Mouse (Mus musculus) forebrain, embryonic 14.5 days (tissue): ENCODE results near the gene Gap43. TPM values are rescaled to one million over a fixed set of nuclear protein-coding genes. Genes with fewer than 3 reads are reported as not detected.
A peak's percentile ranks its signal among the peaks of the same experiment; 100 is the strongest.

Experiments
- ATAC-seq: fragments of 200-750 bp; cut with Nextera tagmentation; 2 replicates; pipeline ENCODE4 v1.8.0; 2017; ENCODE audit warnings: mild to moderate bottlenecking, moderate library complexity
- DNase-seq: peaks from one replicate; pipeline ENCODE4 v3.0.0-alpha.2; 2015; ENCODE audit warnings: low spot score
- H3K27ac ChIP-seq: fragments of 300-500 bp; sonication (generic); 2 replicates; pipeline ENCODE4 v1.5.1; 2014; ENCODE audit warnings: low read depth, mild to moderate bottlenecking, control low read depth, low read length, moderate library complexity
- H3K27me3 ChIP-seq: fragments of 300-500 bp; sonication (generic); replicated peaks from 2 replicates; pipeline ENCODE4 v1.6.1; 2014; ENCODE audit warnings: low read length, control low read depth, mixed read lengths; ENCODE audit not compliant: control insufficient read depth, insufficient read depth
- H3K36me3 ChIP-seq: fragments of 300-500 bp; sonication (generic); 2 replicates; pipeline ENCODE4 v1.6.1; 2014; ENCODE audit warnings: low read length, control low read depth; ENCODE audit not compliant: control insufficient read depth, insufficient read depth
- H3K4me1 ChIP-seq: fragments of 300-500 bp; sonication (generic); 2 replicates; pipeline ENCODE4 v1.6.1; 2014; ENCODE audit warnings: antibody characterized with exemption, low read length, control low read depth; ENCODE audit not compliant: control insufficient read depth, insufficient read depth
- H3K4me2 ChIP-seq: fragments of 300-500 bp; sonication (generic); 2 replicates; pipeline ENCODE4 v1.6.1; 2014; ENCODE audit warnings: mild to moderate bottlenecking, control low read depth, low read length
- H3K4me3 ChIP-seq: fragments of 300-500 bp; sonication (generic); 2 replicates; pipeline ENCODE4 v1.5.1; 2014; ENCODE audit warnings: low read depth, low read length, control low read depth
- H3K9ac ChIP-seq: fragments of 300-500 bp; sonication (generic); 2 replicates; pipeline ENCODE4 v1.6.1; 2014; ENCODE audit warnings: mild to moderate bottlenecking, low read length, control low read depth, moderate library complexity
- H3K9me3 ChIP-seq: fragments of 300-500 bp; sonication (generic); replicated peaks from 2 replicates; pipeline ENCODE4 v1.6.1; 2016; ENCODE audit warnings: low read length, control low read depth, mixed read lengths; ENCODE audit not compliant: control insufficient read depth
- WGBS: fragments of 180-500 bp; shearing (Covaris S2); extraction: QIAGEN DNeasy Blood & Tissue Kit; methylation state at CpG from one replicate; pipeline ENCODE4 v1.1.7; 2014; 5-methylcytosine and 5-hydroxymethylcytosine counted together
- polyA plus RNA-seq: library from polyadenylated mRNA; unstranded; fragments of >200 nt; fragmentation: Nextera tagmentation; extraction: Ambion mirVana; gene quantifications from 2 replicates; pipeline ENCODE4 v1.2.1, GENCODE M21; 2014

Gap43 gene
- polyA plus RNA-seq, 1 experiment from 2014 or later: 829 TPM

DNA sequence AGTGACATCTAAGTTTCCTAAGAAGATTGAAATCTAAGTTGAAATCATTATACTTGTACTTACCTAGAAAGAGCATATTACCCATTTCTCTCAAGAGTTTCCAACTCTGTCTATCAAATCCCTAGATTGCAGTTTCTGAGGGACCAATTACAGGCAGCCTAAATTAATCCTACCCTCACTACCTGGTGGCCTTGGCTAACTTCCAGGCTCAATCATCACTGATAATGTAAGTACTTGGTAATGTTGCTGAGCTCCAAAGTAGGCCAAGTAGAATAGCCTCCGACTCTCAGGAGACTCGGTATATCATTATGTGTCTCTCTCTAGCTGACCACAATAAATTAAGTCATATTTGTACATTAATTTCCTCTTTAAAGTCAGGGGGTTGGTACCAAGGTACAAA is 62.7 kb downstream of the Gap43 start:
- no peak overlapping the region for H3K9ac ChIP-seq
- no peak for ATAC-seq
- H3K4me1 ChIP-seq: peaks cover 11% of the 10 kb centered on the region
- H3K9me3 ChIP-seq: no peaks in the 10 kb centered on the region
- no peak overlapping the region for H3K27ac ChIP-seq
- no peak overlapping the region for H3K4me3 ChIP-seq
- H3K36me3 ChIP-seq: no peaks in the 10 kb centered on the region
- 71% methylated on average over 2 of the region's 2 CpGs for WGBS
- H3K27me3 ChIP-seq: no peaks in the 10 kb centered on the region
- DNase-seq: no peak
- no peak overlapping the region for H3K4me2 ChIP-seq

DNA sequence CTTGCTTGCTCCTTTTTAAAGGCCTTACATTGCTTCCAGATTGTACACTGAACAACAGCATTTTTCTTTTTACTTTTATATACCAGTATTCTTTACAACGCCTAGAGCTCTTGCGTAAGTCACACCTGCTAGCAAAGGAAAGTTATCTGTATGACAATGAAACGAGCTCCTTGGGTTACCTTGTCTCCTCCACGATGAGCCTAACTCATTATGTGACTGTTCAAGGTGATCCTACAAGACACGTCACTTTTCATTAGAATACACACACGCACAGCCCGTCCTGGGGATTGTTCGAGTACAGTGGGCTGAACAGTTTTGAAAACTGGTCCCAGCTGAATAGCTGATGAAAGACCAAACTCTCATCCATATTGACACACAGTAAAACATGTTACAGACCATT is 63.2 kb downstream of the Gap43 start:
- Histone ChIP-seq H3K27me3 (no peaks in the 10 kb centered on the region), H3K36me3 (no peaks in the 10 kb centered on the region), H3K4me3 (no peak overlapping the region), H3K4me1 (peaks cover 11% of the 10 kb centered on the region), H3K9me3 (no peaks in the 10 kb centered on the region), H3K9ac (no peak overlapping the region), H3K4me2 (no peak overlapping the region), H3K27ac (no peak overlapping the region)
- 68% methylated on average over 8 of the region's 8 CpGs for WGBS
- ATAC-seq: no peak
- DNase-seq: no peak

- 19% methylated on average over 15 of the region's 15 CpGs for WGBS
- H3K9me3 ChIP-seq: no peaks in the 10 kb centered on the region
- peaks cover 11% of the 10 kb centered on the region for H3K4me1 ChIP-seq
- H3K36me3 ChIP-seq: no peaks in the 10 kb centered on the region
- H3K27me3 ChIP-seq: no peaks in the 10 kb centered on the region
- 0 out of 2 replicates have a peak overlapping the region, but pooled peaks have one; percentile 3 for H3K4me3 ChIP-seq
- peak overlapping the region; percentile 86 for H3K27ac ChIP-seq
- peak overlapping the region; percentile 45; the same call in 1 of the 2 replicates for H3K9ac ChIP-seq
- peak overlapping the region; percentile 49 for H3K4me2 ChIP-seq
- ATAC-seq (peak; percentile 74), DNase-seq (peak; percentile 93)
Observed at GRCm38 (mm10) chr16:42276216-42277141, 64.0 kb downstream of the Gap43 start.

- Histone ChIP-seq H3K27ac (peak overlapping the region; percentile 86), H3K9me3 (no peaks in the 10 kb centered on the region), H3K4me1 (peaks cover 11% of the 10 kb centered on the region), H3K9ac (peak overlapping the region; percentile 45), H3K27me3 (no peaks in the 10 kb centered on the region), H3K4me2 (peak overlapping the region; percentile 49), H3K4me3 (peak overlapping the region; percentile 17), H3K36me3 (no peaks in the 10 kb centered on the region)
- WGBS: 6% methylated on average over 14 of the region's 14 CpGs
- ATAC-seq (peak; percentile 92), DNase-seq (peak; percentile 91)
Observed at GRCm38 (mm10) chr16:42275518-42276215, 64.8 kb downstream of the Gap43 start.

GRCm38 (mm10) chr16:42271213-42271612 is 69.2 kb downstream of the Gap43 start:
- WGBS: 94% methylated on average over 1 of the region's 1 CpGs
- Histone ChIP-seq H3K27me3 (no peaks in the 10 kb centered on the region), H3K4me2 (no peak overlapping the region), H3K27ac (no peak overlapping the region), H3K9ac (no peak overlapping the region), H3K9me3 (no peaks in the 10 kb centered on the region), H3K36me3 (no peaks in the 10 kb centered on the region), H3K4me3 (no peak overlapping the region), H3K4me1 (peaks cover 27% of the 10 kb centered on the region)
- ATAC-seq (no peak), DNase-seq (no peak)

DNA sequence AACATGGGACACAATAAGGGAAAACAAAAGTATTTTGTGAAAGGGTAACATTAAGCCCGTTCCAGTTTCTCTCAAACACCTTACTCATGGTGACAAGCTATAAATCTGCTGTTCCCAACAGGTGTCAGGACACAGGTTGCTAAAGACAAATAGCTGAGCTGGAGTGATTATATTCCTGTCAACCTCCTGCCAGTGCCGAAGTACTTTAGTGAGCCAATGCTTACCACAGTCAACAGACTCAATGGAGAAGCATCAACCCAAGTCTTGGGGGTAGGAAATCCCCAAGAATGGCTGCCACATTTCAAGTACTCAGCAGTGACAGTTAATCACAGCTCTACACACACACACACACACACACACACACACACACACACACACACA is 70.9 kb downstream of the Gap43 start:
- peak; percentile 45; the same call in 1 of the 2 replicates for ATAC-seq
- peak overlapping the region; percentile 77 for H3K27ac ChIP-seq
- H3K4me2 ChIP-seq: 0 out of 2 replicates have a peak overlapping the region, but pooled peaks have one; percentile 2
- peaks cover 16% of the 10 kb centered on the region for H3K4me1 ChIP-seq
- WGBS: 42% methylated on average over 2 of the region's 2 CpGs
- no peak for DNase-seq
- H3K9ac ChIP-seq: no peak overlapping the region
- no peaks in the 10 kb centered on the region for H3K27me3 ChIP-seq
- H3K9me3 ChIP-seq: no peaks in the 10 kb centered on the region
- H3K36me3 ChIP-seq: no peaks in the 10 kb centered on the region
- no peak overlapping the region for H3K4me3 ChIP-seq

DNA sequence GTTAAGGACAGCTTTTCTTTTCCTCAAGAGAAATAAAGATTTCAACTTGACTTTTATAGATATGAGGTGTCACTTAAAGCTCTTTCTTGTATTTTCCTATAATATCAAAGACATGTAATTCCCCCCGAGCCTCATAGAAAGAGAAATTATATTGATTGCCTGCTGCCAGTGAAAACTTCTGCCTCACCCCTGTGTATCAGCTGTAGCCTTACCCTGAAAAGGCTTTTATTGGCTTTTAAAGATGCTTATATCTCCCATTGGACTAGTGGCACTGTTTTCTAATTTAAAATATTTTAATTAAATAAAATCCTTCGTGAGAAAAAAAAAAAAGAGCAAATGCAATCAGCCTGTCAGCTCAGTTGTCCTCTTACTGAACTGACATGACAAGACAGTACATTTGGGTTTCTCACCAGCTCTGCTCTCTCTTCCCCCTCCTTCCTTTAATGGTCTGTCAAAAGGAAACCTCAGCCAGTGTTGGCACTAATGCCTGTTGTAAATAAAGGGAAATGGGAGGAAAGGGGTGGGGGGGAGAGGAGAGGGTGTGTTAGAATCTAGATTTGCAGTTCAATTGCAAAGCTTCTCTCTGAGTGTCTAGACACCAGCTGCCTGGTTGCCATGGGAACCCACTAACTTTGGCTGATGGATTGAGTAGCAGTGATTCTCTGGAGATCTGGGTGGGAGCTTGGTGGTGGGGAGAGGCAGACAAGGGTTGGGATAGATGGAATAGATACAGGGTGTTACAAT is 71.4 kb downstream of the Gap43 start:
- Histone ChIP-seq H3K27ac (peak overlapping the region; percentile 77), H3K9me3 (no peaks in the 10 kb centered on the region), H3K4me3 (no peak overlapping the region), H3K36me3 (no peaks in the 10 kb centered on the region), H3K4me1 (peaks cover 16% of the 10 kb centered on the region), H3K9ac (no peak overlapping the region), H3K4me2 (peak overlapping the region; percentile 10; the same call in 1 of the 2 replicates), H3K27me3 (no peaks in the 10 kb centered on the region)
- WGBS: 28% methylated on average over 2 of the region's 2 CpGs
- peak; percentile 97 for ATAC-seq
- DNase-seq: peak; percentile 97

- no peak for ATAC-seq
- Histone ChIP-seq H3K27me3 (no peaks in the 10 kb centered on the region), H3K4me2 (no peak overlapping the region), H3K9me3 (no peaks in the 10 kb centered on the region), H3K4me3 (no peak overlapping the region), H3K27ac (no peak overlapping the region), H3K9ac (no peak overlapping the region), H3K36me3 (no peaks in the 10 kb centered on the region), H3K4me1 (peaks cover 16% of the 10 kb centered on the region)
- DNase-seq: no peak
- 74% methylated on average over 3 of the region's 3 CpGs for WGBS
Observed at GRCm38 (mm10) chr16:42265185-42265584, 75.3 kb downstream of the Gap43 start.
